Mouse (Mus musculus) brain, embryonic 14.5 days (tissue): ENCODE data around the gene Gm11937. TPM values are rescaled to one million over a fixed set of nuclear protein-coding genes. Genes with fewer than 3 reads are reported as not detected.
A peak's percentile ranks its signal among the peaks of the same experiment; 100 is the strongest.
"Not testable (repeated sequence)": the region's sequence is repeated elsewhere in the genome, so short reads cannot be mapped to it uniquely, and the experiment has no call there.

Experiments used
- DNase-seq: peaks from one replicate; pipeline ENCODE4 v3.0.0-alpha.2; 2011; ENCODE audit warnings: low read depth
- CTCF ChIP-seq: fragments of 200-500 bp; IDR thresholded peaks from 2 replicates; pipeline ENCODE4 v1.5.1; 2012; ENCODE audit warnings: inconsistent platforms, mild to moderate bottlenecking, moderate library complexity, borderline replicate concordance; ENCODE audit not compliant: insufficient read depth, insufficient read length; ENCODE audit errors: extremely low read depth
- POLR2A ChIP-seq: fragments of 200-500 bp; IDR thresholded peaks from 2 replicates; pipeline ENCODE4 v1.6.1; 2012; ENCODE audit warnings: mild to moderate bottlenecking, inconsistent platforms, borderline replicate concordance; ENCODE audit not compliant: poor library complexity, insufficient read depth, insufficient read length, severe bottlenecking; ENCODE audit errors: extremely low read depth
- polyA plus RNA-seq: library from polyadenylated mRNA; depleted of rRNA; stranded (reverse); fragments of >200 nt; gene quantifications from 2 replicates; pipeline ENCODE4 v1.2.3, GENCODE M21; 2012

Gm11937 gene
- polyA plus RNA-seq, 1 experiment = not detected

DNA sequence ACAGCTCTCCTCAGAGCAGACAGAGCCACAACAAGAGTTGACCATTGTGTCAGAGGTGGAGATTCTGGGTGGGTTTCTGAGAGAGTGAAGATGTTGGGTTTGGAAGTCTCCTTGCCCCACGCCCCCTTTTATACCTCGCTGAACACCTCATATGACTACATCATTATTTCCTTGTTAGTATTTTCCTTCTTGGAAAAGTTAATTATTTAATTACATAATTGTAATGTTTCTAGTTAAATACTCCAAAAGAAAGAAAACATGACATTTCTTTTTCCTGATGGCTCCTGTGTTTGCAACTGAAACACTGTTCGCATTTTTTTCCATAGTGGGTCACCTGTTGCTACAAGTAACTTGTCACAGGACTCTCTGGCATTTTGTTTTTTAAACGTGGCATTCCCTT, 18.1 kb upstream of the Gm11937 start, which contains the start of gene Krtap4-1:
TSS of gene Krtap4-1 (minus strand) at position 101 of the 400 bp plus-strand sequence.
- DNase-seq = no peak

DNA sequence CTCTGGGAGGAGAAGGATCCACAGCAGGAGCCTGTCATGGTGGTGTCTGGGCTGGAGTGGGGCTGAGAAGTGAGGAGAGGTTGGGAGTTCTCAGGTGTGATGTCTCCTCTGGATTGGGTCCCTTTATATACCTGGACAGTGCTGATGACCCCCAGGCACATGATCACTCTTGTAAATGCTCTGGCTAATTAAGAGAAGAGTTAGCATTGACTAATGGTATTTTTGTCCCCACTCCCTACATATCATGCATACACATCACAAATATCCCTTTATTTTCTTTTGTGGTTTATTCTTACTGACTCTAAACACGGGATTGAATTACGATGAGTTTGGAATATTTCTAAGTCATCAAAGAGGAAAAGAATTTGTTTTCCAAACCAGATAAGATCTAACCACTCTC, 10.3 kb upstream of the Gm11937 start, which contains the start of gene Gm11562:
TSS of gene Gm11562 (minus strand) at position 101 of the 400 bp plus-strand sequence.
- TF ChIP-seq CTCF (no peak), POLR2A (no peak)
- DNase-seq = no peak

More for the DNA sequence above, 18.1 kb upstream of the Gm11937 start, which contains the start of gene Krtap4-1:
- TF ChIP-seq CTCF (no peak), POLR2A (no peak)

DNA sequence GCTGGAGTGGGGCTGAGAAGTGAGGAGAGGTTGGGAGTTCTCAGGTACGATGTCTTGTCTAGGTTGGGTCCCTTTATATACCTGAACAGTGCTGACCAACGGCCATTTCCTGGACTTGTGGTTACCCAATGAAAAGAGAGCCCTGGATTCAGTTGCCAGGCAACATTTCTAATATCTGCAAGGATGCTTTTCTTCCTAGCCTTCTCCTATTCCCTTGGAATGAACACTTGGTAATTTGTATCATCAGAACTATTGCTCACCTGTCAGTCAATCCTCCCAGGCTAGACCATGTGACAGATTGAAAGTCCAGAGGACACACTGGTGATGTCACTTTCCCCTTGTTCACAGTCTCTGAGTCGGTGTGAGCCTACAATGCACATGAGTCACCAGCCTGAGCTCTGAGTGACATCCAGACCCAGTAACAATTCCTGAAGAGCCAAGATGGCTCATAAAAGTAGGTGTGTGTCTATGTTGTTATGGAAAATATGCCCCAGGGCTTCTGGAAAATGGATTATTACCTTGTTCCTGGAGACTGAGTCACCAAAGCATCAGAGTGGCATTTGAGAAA, 4.9 kb upstream of the Gm11937 start, which contains the start of gene Krtap2-4:
TSS of gene Krtap2-4 (minus strand) at position 51 of the 568 bp plus-strand sequence.
- TF ChIP-seq CTCF (no peak), POLR2A (no peak)
- no peak for DNase-seq

DNA sequence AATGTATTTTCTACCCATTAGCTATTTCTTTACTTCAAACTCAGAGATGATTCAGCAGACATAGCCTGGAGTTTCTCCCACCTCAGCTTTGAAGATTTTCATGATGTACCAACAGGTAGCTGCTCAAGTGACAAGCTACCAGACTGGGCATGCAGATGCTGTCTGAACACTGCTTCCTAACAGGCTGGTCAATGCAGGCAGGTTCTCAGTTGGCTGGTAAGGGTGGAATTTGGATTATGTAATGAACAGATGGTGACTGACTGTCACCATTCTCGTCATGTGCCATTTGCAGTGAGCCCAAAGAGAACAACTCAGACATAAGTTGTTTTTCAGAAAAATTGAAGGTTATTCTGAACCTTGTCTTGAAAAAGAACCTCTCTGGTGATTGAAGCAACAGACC, 863 bp downstream of the Gm11937 start:
- DNase-seq = peak; percentile 12

DNA sequence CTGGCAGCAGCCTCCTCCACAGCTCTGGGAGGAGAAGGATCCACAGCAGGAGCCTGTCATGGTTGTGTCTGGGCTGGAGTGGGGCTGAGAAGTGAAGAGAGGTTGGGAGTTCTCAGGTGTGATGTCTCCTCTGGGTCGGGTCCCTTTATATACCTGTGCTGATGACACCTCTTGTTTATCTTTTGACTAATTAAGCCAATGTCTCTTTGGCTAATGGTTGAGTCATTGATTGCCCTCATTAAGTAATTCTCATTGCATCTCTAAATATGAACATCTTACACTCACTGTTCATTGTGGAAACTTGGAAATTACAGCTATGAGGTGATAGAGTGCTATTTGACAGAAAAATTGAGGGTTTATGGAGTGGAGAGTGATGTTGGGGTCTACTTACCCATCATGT, 6.8 kb downstream of the Gm11937 start, which contains the start of gene Gm11938:
TSS of gene Gm11938 (minus strand) at position 101 of the 400 bp plus-strand sequence.
- DNase-seq = not testable (repeated sequence)

More for the DNA sequence above, 863 bp downstream of the Gm11937 start:
- no peak for TF ChIP-seq POLR2A
- no peak for TF ChIP-seq CTCF

DNA sequence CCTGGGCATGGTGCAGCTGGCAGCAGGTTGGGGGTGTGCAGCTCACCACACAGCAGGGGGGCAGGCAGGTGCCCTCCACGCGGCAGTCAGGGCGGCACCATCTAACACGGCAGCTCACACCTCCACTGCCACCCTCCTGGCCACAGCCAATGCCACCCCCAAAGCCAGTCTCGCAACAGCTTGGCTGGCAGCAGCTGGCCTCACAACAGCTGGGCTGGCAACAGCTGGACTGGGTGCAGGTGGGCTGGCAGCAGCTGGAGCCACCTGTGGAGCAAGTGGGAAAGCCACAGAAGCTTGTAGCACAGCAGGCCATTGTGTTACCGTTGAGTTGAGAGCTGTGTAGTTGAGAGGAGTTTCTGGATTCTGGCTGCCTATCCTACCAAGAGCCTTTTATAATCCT, 12.2 kb downstream of the Gm11937 start, which contains the start of gene Krtap9-3:
TSS of gene Krtap9-3 (minus strand) at position 364 of the 400 bp plus-strand sequence.
- DNase-seq = not testable (repeated sequence)

DNA sequence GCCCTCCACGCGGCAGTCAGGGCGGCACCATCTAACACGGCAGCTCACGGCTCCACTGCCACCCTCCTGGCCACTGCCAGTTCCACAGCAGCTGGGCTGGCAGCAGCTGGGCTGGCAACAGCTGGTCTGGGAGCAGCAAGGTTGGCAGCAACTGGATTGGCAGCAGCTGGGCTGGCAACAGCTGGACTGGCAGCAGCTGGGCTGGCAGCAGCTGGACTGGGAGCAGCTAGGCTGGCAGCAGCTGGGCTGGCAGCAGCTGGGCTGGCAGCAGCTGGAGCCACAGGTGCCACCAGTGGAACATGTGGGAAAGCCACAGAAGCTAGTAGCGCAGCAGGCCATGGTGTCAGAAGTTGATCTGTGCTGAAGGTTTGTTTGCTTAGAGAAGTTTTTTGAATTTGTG, 19.0 kb downstream of the Gm11937 start, which contains the start of gene Krtap1-3:
TSS of gene Krtap1-3 (minus strand) at position 359 of the 400 bp plus-strand sequence.
- TF ChIP-seq CTCF (no peak), POLR2A (no peak)
- DNase-seq = no peak

DNA sequence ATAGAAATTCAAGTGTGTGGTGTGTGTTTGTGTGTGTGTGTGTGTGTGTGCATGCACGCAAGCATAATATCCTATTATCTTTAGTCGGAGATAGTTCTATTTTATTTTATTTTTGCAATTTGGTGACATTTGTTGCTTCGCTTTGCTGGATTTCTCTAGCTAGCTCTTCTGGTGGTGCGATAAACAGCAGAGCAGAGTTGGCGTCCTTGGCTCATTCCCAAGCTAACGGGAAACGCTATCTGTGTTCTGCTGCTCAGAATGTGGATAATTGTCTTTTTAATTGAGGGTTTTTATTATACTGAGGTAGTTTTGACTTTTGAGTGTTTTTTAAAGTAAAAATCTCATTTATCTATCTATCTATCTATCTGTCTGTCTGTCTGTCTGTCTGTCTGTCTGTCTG, 24.9 kb downstream of the Gm11937 start:
- TF ChIP-seq CTCF (no peak), POLR2A (no peak)
- peak; percentile 22 for DNase-seq

DNA sequence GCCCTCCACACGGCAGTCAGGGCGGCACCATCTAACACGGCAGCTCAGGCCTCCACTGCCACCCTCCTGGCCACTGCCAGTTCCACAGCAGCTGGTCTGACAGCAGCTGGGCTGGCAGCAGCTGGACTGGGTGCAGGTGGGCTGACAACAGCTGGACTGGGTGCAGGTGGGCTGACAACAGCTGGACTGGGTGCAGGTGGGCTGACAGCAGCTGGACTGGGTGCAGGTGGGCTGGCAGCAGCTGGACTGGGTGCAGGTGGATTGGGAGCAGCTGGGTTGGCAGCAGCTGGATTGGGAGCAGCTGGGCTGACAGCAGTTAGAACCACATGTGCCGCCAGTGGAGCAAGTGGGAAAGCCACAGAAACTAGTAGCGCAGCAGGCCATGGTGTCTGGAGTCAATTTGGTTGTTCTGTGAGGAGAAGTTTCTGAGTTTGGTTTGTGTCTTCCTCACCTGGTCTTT, 26.7 kb downstream of the Gm11937 start, which contains the start of gene Krtap1-4:
TSS of gene Krtap1-4 (minus strand) at position 410 of the 460 bp plus-strand sequence.
- no peak for DNase-seq

DNA sequence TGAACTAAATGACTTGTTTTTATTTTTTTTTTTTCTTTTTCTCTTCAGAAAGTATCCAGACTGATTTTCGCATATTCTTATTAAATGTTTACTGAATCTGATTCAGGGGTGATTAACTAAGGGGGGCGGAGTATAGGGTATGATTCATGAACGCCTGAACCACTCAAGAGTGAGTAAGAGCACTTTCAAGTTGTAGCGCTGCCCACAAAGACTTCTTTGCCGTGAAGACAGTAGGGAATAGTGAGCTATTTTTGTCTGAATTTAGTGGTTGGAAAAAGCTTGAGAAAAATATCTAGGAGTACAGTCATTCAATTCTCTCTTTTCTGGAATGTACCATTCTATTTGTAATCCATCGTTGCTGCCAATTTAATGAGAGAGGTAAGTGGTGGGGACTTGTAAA, 28.4 kb downstream of the Gm11937 start:
- no peak for TF ChIP-seq CTCF
- no peak for TF ChIP-seq POLR2A
- no peak for DNase-seq

More for the DNA sequence above, 26.7 kb downstream of the Gm11937 start, which contains the start of gene Krtap1-4:
- no peak for TF ChIP-seq CTCF
- TF ChIP-seq POLR2A = no peak

DNA sequence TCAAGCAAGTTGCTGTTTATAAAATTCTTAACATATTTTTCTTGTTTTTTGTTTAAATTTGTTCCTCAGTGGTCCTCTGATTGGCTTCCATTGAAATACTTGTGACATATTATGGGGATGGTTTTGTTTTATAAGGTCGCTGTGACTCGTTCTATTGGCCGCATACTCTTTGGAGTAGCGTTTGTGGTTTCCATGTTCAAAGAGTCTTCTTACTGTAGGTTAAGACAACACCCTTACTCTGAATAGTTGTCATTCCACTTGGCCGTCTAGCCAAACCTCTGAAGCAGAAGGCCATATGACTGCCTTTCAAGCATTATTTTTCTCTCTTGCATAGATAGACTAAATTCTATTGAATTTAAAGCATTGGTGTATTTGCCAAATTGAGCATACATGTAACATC, 28.9 kb downstream of the Gm11937 start:
- DNase-seq = no peak
- TF ChIP-seq POLR2A = no peak
- TF ChIP-seq CTCF = no peak

DNA sequence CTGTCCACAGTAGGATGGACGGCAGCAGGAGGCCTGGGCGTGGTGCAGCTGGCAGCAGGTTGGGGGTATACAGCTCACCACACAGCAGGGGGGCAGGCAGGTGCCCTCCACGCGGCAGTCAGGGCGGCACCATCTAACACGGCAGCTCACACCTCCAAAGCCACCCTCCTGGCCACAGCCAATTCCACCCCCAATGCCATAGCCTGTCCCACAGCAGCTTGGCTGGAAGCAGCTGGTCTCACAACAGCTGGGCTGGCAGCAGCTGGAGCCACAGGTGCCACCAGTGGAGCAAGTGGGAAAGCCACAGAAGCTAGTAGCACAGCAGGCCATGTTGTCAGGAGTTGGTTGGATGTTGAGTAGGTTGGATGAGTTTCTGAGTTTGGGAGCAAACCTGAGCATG, 29.4 kb downstream of the Gm11937 start, which contains the start of gene Krtap1-5:
TSS of gene Krtap1-5 (minus strand) at position 381 of the 400 bp plus-strand sequence.
- no peak for DNase-seq
- TF ChIP-seq CTCF (no peak), POLR2A (no peak)
